Mouse (Mus musculus) limb, embryonic 14.5 days (tissue): ENCODE results near the gene Stard9. TPM values are rescaled to one million over a fixed set of nuclear protein-coding genes. Genes with fewer than 3 reads are reported as not detected.

Experiments
- ATAC-seq: fragments of 200-750 bp; cut with Nextera tagmentation; 2 replicates; pipeline ENCODE4 v1.8.0; 2017; ENCODE audit warnings: low read depth, moderate number of reproducible peaks, moderate TSS enrichment; ENCODE audit not compliant: low FRiP score
- DNase-seq: peaks from one replicate; pipeline ENCODE4 v3.0.0-alpha.2; 2015; ENCODE audit warnings: low spot score
- H3K27ac ChIP-seq: fragments of 300-500 bp; sonication (generic); replicated peaks from 2 replicates; pipeline ENCODE4 v1.5.1; 2014; ENCODE audit warnings: low read depth, mild to moderate bottlenecking, low read length, moderate library complexity, mixed read lengths
- H3K27me3 ChIP-seq: fragments of 300-500 bp; sonication (generic); 2 replicates; pipeline ENCODE4 v1.6.1; 2014; ENCODE audit warnings: low read length, mixed read lengths; ENCODE audit not compliant: control insufficient read depth, insufficient read depth
- H3K36me3 ChIP-seq: fragments of 300-500 bp; sonication (generic); 2 replicates; pipeline ENCODE4 v1.6.1; 2014; ENCODE audit warnings: mild to moderate bottlenecking, low read length, moderate library complexity, mixed read lengths; ENCODE audit not compliant: control insufficient read depth, insufficient read depth
- H3K4me1 ChIP-seq: fragments of 300-500 bp; sonication (generic); 2 replicates; pipeline ENCODE4 v1.6.1; 2014; ENCODE audit warnings: antibody characterized with exemption, low read length, mixed read lengths; ENCODE audit not compliant: control insufficient read depth, insufficient read depth
- H3K4me2 ChIP-seq: fragments of 300-500 bp; sonication (generic); replicated peaks from 2 replicates; pipeline ENCODE4 v1.6.1; 2014; ENCODE audit warnings: low read depth, mild to moderate bottlenecking, low read length, moderate library complexity; ENCODE audit not compliant: severe bottlenecking
- H3K4me3 ChIP-seq: fragments of 300-500 bp; sonication (generic); replicated peaks from 2 replicates; pipeline ENCODE4 v1.5.1; 2014; ENCODE audit warnings: low read length
- H3K9ac ChIP-seq: fragments of 300-500 bp; sonication (generic); 2 replicates; pipeline ENCODE4 v1.6.1; 2014; ENCODE audit warnings: mild to moderate bottlenecking, low read depth, low read length, moderate library complexity; ENCODE audit not compliant: severe bottlenecking
- H3K9me3 ChIP-seq: fragments of 300-500 bp; sonication (generic); 2 replicates; pipeline ENCODE4 v1.6.1; 2016; ENCODE audit warnings: low read length; ENCODE audit not compliant: control insufficient read depth
- POLR2A ChIP-seq: fragments of 200-500 bp; IDR thresholded peaks from 2 replicates; pipeline ENCODE4 v1.8.0; 2012; ENCODE audit warnings: inconsistent platforms, mild to moderate bottlenecking, moderate library complexity, borderline replicate concordance; ENCODE audit not compliant: insufficient read depth, insufficient read length; ENCODE audit errors: extremely low read depth
- WGBS: fragments of 180-500 bp; shearing (Covaris S2); extraction: QIAGEN DNeasy Blood & Tissue Kit; methylation state at CpG from one replicate; pipeline ENCODE4 v1.1.7; 2014; 5-methylcytosine and 5-hydroxymethylcytosine counted together
- polyA plus RNA-seq, 2 experiments: library from polyadenylated mRNA; depleted of rRNA in 1 of 2; stranded (reverse) in 1 of 2; unstranded in 1 of 2; fragments of >200 nt; fragmentation: Nextera tagmentation in 1 of 2; extraction: Ambion mirVana in 1 of 2; gene quantifications; 2 replicates each; pipeline versions ENCODE4 v1.2.1 to v1.2.3; 2012 to 2014

Stard9 gene
- polyA plus RNA-seq, 2 experiments: 10.7 to 25.4 TPM

- ATAC-seq (no peak), DNase-seq (no peak)
- Histone ChIP-seq H3K27ac (no peak overlapping the region), H3K9me3 (no peaks in the 10 kb centered on the region), H3K4me3 (no peak overlapping the region), H3K36me3 (peaks cover 45% of the 10 kb centered on the region), H3K4me1 (no peaks in the 10 kb centered on the region), H3K9ac (no peak overlapping the region), H3K27me3 (no peaks in the 10 kb centered on the region), H3K4me2 (no peak overlapping the region)
- TF ChIP-seq POLR2A: no peak
- 87% methylated on average over 1 of the region's 1 CpGs for WGBS
Measured at GRCm38 (mm10) chr2:120745496-120745895, 116.6 kb downstream of the Stard9 start.

GRCm38 (mm10) chr2:120748041-120748440 is 119.1 kb downstream of the Stard9 start:
- WGBS: 91% methylated on average over 2 of the region's 2 CpGs
- no peak overlapping the region for H3K9ac ChIP-seq
- no peak overlapping the region for H3K4me3 ChIP-seq
- no peak for ATAC-seq
- no peak for DNase-seq
- no peaks in the 10 kb centered on the region for H3K27me3 ChIP-seq
- no peak overlapping the region for H3K4me2 ChIP-seq
- TF ChIP-seq POLR2A: no peak
- H3K27ac ChIP-seq: no peak overlapping the region
- H3K9me3 ChIP-seq: no peaks in the 10 kb centered on the region
- peaks cover 44% of the 10 kb centered on the region for H3K36me3 ChIP-seq
- H3K4me1 ChIP-seq: no peaks in the 10 kb centered on the region

DNA sequence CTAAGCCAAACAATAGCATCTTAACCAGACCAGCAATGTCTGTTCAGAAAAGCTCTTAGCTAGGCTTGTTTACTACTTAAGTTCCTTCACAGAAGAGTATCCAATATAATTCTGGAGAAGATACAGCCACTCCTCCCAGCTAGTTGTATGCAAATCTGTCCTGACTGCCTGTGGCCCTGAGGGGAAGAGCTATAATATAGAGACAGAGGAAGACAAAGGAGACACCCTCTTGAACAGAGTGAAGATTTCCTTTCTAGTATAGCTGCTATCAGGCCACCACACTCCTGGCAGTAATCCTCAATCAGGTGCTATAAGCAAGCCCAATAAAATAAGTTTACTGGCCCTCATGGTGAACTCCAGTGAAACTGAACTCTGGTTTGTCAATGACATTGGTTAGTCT is 133.0 kb downstream of the Stard9 start:
- no peak for TF ChIP-seq POLR2A
- no peak for ATAC-seq
- Histone ChIP-seq H3K4me3 (no peak overlapping the region), H3K36me3 (peaks cover 15% of the 10 kb centered on the region), H3K4me1 (no peaks in the 10 kb centered on the region), H3K27me3 (no peaks in the 10 kb centered on the region), H3K9ac (no peak overlapping the region), H3K4me2 (no peak overlapping the region), H3K9me3 (no peaks in the 10 kb centered on the region), H3K27ac (no peak overlapping the region)
- DNase-seq: no peak

- WGBS: 89% methylated on average over 2 of the region's 2 CpGs
- DNase-seq: no peak
- no peak for TF ChIP-seq POLR2A
Measured at GRCm38 (mm10) chr2:120770265-120770935, 141.5 kb downstream of the Stard9 start.

More at GRCm38 (mm10) chr2:120770265-120770935, 141.5 kb downstream of the Stard9 start:
- H3K4me1 ChIP-seq: no peaks in the 10 kb centered on the region
- H3K9me3 ChIP-seq: no peaks in the 10 kb centered on the region
- no peak overlapping the region for H3K9ac ChIP-seq
- ATAC-seq: no peak
- H3K4me2 ChIP-seq: no peak overlapping the region
- H3K27me3 ChIP-seq: no peaks in the 10 kb centered on the region
- peaks cover 23% of the 10 kb centered on the region for H3K36me3 ChIP-seq
- H3K27ac ChIP-seq: no peak overlapping the region
- H3K4me3 ChIP-seq: no peak overlapping the region

Other genes with a start within 250 kb of the Stard9 start
- gene Ganc, start 225.2 kb upstream of the Stard9 start, polyA plus RNA-seq (2012; rRNA removed): 7.8 and 9.4 TPM in 2 replicates
- 6.8 and 8.1 TPM in 2 replicates for gene Ganc, start 225.2 kb upstream of the Stard9 start, polyA plus RNA-seq (2014; fragmentation: Nextera tagmentation; extraction: Ambion mirVana)
- gene Tmem87a, start 225.0 kb upstream of the Stard9 start, polyA plus RNA-seq (2012; rRNA removed): 23.2 and 26.3 TPM in 2 replicates
- gene Tmem87a, start 225.0 kb upstream of the Stard9 start, polyA plus RNA-seq (2014; fragmentation: Nextera tagmentation; extraction: Ambion mirVana): 11.3 and 12.6 TPM in 2 replicates
- 6.0 and 6.4 TPM in 2 replicates for gene Capn3, start 173.1 kb upstream of the Stard9 start, polyA plus RNA-seq (2012; rRNA removed)
- 2.9 and 4.2 TPM in 2 replicates for gene Capn3, start 173.1 kb upstream of the Stard9 start, polyA plus RNA-seq (2014; fragmentation: Nextera tagmentation; extraction: Ambion mirVana)
- gene Zfp106, start 65.3 kb upstream of the Stard9 start, polyA plus RNA-seq (2012; rRNA removed): 58.0 and 61.9 TPM in 2 replicates
- 60.7 and 61.1 TPM in 2 replicates for gene Zfp106, start 65.3 kb upstream of the Stard9 start, polyA plus RNA-seq (2014; fragmentation: Nextera tagmentation; extraction: Ambion mirVana)
- gene Snap23, start 61.5 kb upstream of the Stard9 start, polyA plus RNA-seq (2012; rRNA removed): 40.6 and 59.1 TPM in 2 replicates
- 51.2 and 51.6 TPM in 2 replicates for gene Snap23, start 61.5 kb upstream of the Stard9 start, polyA plus RNA-seq (2014; fragmentation: Nextera tagmentation; extraction: Ambion mirVana)
- 13.2 and 15.0 TPM in 2 replicates for gene Haus2, start 19.7 kb upstream of the Stard9 start, polyA plus RNA-seq (2012; rRNA removed)
- 20.5 and 21.6 TPM in 2 replicates for gene Haus2, start 19.7 kb upstream of the Stard9 start, polyA plus RNA-seq (2014; fragmentation: Nextera tagmentation; extraction: Ambion mirVana)
- 18.1 and 18.4 TPM in 2 replicates for gene Lrrc57, start 19.6 kb upstream of the Stard9 start, polyA plus RNA-seq (2012; rRNA removed)
- 19.4 and 20.7 TPM in 2 replicates for gene Lrrc57, start 19.6 kb upstream of the Stard9 start, polyA plus RNA-seq (2014; fragmentation: Nextera tagmentation; extraction: Ambion mirVana)
- gene Cdan1, start 221.0 kb downstream of the Stard9 start, polyA plus RNA-seq (2012; rRNA removed): 37.8 and 48.7 TPM in 2 replicates
- gene Cdan1, start 221.0 kb downstream of the Stard9 start, polyA plus RNA-seq (2014; fragmentation: Nextera tagmentation; extraction: Ambion mirVana): 11.3 and 11.5 TPM in 2 replicates
- gene Ttbk2, start 221.5 kb downstream of the Stard9 start, polyA plus RNA-seq (2012; rRNA removed): 6.7 TPM in 2 replicates
- 5.4 and 5.5 TPM in 2 replicates for gene Ttbk2, start 221.5 kb downstream of the Stard9 start, polyA plus RNA-seq (2014; fragmentation: Nextera tagmentation; extraction: Ambion mirVana)